Mouse (Mus musculus) layer of hippocampus, adult 2 months (tissue): ENCODE data around the gene Nme6. TPM values are rescaled to one million over a fixed set of nuclear protein-coding genes. Genes with fewer than 3 reads are reported as not detected.
"Not testable (repeated sequence)": the region's sequence is repeated elsewhere in the genome, so short reads cannot be mapped to it uniquely, and the experiment has no call there.

ENCODE experiments used
- DNase-seq, 2 experiments: peaks; one replicate each; pipeline ENCODE4 v3.0.0; 2022; ENCODE audit warnings: low spot score in 2 of 2
- H3K27ac ChIP-seq: fragments of 200-600 bp; 2 replicates; pipeline ENCODE4 v1.8.1; 2022
- H3K4me3 ChIP-seq: fragments of 200-600 bp; 2 replicates; pipeline ENCODE4 v1.8.1; 2022; ENCODE audit warnings: mild to moderate bottlenecking
- CTCF ChIP-seq: fragments of 200-600 bp; conservative IDR thresholded peaks from 2 replicates; pipeline ENCODE4 v1.8.1; 2022; ENCODE audit warnings: antibody characterized with exemption, mild to moderate bottlenecking, moderate library complexity
- long read RNA-seq, 2 experiments: library from polyadenylated mRNA; stranded (forward); transcript quantifications; one replicate each; pipeline ENCODE4 v2.0.0; 2021; ENCODE audit warnings: borderline mapping rate in 2 of 2
- total RNA-seq, 2 experiments: library from RNA; stranded (reverse); gene quantifications; 2 replicates each; pipeline ENCODE4 v1.2.3; 2021

Nme6 gene
- total RNA-seq = 10 to 100 TPM; 12.0 to 12.2 TPM
- long read RNA-seq, experiment 1, partial matches to known transcripts = 0 of 7 reads
- long read RNA-seq, experiment 1, other reads (novel, unspliced or antisense) = 2 of 7 reads
- long read RNA-seq, experiment 2, partial matches to known transcripts = 1 of 6 reads
- long read RNA-seq, experiment 2, other reads (novel, unspliced or antisense) = 2 of 6 reads

- H3K27ac ChIP-seq = peak within 1 kb of the TSS; percentile 93
- peak within 1 kb of the TSS; percentile 77 for H3K4me3 ChIP-seq
- DNase-seq = peak; percentile 73 to 83
- peak; percentile 94 for TF ChIP-seq CTCF
Observed at GRCm38 (mm10) chr9:109832391-109833087, at the start of gene Nme6. Gene Nme6, plus strand, starts transcription at chr9:109832749.

- H3K4me3 ChIP-seq, DNase-seq, H3K27ac ChIP-seq: not testable (repeated sequence)
Observed at GRCm38 (mm10) chr9:109790570-109790969, 42.0 kb upstream of the Nme6 start, which contains the start of gene Fbxw27. Gene Fbxw27, minus strand, starts transcription at chr9:109790670.

DNA sequence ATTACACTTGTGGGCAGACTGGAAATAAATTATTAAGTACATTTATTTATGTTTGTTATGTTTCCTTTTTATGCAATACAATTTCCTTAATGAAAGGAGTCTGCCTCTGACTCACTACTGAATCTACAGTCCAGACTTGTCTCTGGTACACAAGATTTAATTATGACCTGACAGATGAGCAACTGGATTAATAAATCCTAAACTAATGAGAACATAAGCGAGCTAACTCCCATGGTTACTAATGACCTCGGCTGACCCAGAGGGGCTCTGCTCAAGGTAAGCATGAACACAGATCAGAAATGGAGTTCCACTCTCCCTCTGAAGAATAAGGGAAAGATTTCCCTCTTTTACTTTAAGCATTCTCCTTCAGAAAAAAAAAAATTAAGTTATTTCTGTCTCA, 37.3 kb upstream of the Nme6 start:
- H3K4me3 ChIP-seq = no peak overlapping the region
- no peak overlapping the region for H3K27ac ChIP-seq
- no peak for TF ChIP-seq CTCF
- DNase-seq = no peak

DNA sequence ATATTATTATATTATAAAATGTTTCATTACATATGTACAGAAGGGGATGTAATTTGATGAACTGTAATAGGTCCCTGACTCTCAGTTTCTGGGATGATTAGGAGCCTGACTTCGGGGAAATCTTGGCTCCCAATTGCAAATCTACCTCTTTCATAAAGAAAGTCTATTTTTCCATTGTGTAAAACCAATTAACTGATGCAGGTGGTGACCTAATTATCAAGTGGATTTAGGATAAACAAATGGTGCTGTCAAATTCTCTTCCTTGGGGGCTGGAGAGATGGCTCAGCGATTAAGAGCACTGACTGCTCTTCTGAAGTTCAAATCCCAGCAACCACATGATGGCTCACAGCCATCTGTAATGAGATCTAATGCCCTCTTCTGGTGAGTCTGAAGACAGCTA, 36.7 kb upstream of the Nme6 start:
- TF ChIP-seq CTCF = no peak; the same call in 1 of the 2 replicates
- no peak overlapping the region for H3K4me3 ChIP-seq
- no peak overlapping the region for H3K27ac ChIP-seq
- DNase-seq = no peak

DNA sequence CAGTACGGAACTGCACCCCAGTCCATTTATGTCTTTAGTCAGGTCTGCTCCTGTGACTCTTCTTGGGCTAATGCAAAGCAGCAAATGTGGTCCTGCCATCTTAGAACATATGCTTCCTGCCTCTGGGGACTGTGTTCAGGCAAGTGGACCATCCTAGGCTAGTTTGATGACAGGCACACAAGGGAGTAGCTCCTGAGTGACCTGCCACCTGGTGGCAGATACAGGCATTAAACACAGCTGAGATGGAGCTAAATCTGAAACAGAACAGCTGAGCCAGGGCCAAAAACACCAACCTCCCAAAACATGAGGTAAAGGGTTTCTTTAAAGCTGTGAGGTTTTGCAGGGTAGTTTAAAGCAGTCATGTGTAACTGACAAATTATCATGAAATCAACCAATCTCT, 34.5 kb upstream of the Nme6 start:
- Histone ChIP-seq H3K27ac (no peak overlapping the region), H3K4me3 (no peak overlapping the region)
- TF ChIP-seq CTCF = peak; percentile 72
- DNase-seq = peak in 1 of 2 experiments; percentile 10

DNA sequence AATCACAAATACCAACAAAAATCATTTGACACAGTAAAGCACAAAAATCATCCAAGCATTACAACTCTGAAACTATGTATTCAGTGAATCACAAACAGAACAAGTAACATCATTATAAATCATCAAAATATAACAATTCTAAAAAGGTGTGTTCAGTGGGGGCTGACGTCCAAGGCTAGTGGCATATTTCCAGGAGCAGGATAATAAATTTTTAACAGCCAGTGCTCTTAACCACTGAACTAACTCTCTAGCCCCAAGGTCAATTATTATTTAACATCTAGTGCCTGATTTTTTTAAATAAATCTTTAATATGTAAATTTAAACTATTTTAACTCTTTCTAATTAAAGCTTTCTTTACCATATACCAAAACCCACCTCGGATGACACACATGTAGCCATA, 27.0 kb upstream of the Nme6 start:
- DNase-seq, H3K27ac ChIP-seq, H3K4me3 ChIP-seq: not testable (repeated sequence)

GRCm38 (mm10) chr9:109806260-109806659, 26.3 kb upstream of the Nme6 start:
- no peak for TF ChIP-seq CTCF
- Histone ChIP-seq H3K4me3 (no peak overlapping the region), H3K27ac (no peak overlapping the region)
- DNase-seq = no peak

DNA sequence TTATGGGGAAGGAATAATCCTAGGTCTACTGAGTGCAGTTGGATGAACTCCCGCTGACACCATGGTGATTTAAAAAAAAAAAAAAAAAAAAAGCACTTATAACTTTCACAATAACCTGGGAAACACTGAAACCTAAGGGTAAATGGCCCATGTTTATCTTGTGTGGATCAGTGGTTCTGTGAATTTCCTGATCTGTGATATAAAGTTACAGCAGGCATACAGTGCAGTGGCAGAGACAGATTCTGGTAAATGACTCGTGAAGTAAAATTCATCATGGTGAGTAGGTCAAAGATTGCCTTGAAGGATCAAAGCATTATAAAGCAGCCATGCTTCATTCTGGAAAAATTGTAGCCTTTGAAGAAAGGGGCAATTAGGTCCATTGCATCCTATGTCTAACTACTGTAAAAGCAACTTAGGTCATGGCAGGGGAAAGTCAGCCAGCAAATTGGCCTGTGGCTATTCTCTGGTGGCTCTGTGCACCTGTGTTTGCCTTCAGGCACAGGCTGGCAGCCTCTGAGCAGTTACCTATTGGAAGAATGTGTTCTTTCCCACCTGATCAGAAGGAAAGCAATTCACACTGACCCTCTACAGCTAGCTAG, 25.8 kb upstream of the Nme6 start:
- H3K27ac ChIP-seq = no peak overlapping the region
- TF ChIP-seq CTCF = no peak
- H3K4me3 ChIP-seq = no peak overlapping the region
- no peak for DNase-seq

- no peak for TF ChIP-seq CTCF
- Histone ChIP-seq H3K4me3 (no peak overlapping the region), H3K27ac (no peak overlapping the region)
- no peak for DNase-seq
Observed at GRCm38 (mm10) chr9:109807898-109808297, 24.7 kb upstream of the Nme6 start.

- H3K4me3 ChIP-seq = no peak within 1 kb of the TSS
- no peak for DNase-seq
- no peak within 1 kb of the TSS for H3K27ac ChIP-seq
- TF ChIP-seq CTCF = no peak
Observed at GRCm38 (mm10) chr9:109811980-109812379, 20.6 kb upstream of the Nme6 start, which contains the start of gene Spink8. Gene Spink8, plus strand, starts transcription at chr9:109812280.

DNA sequence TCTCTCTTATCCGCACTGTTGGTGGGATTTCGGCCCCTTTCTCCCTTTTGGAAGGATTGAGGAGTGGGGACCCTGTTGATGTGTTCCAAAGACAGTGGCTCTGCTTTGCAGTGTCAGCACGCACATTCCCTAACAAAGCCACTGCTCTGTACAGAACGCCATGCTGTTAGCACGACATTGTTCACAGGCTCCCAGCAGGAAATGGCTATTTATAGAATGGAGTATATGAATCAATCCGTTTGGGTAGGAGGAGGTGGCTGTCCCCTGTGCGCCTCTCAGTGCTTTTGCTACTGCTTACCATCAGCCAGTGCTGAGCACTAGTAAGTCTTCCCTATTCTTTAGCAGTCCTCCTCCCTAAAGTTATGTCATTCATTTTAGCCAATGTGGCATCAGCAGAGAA, 19.1 kb upstream of the Nme6 start:
- TF ChIP-seq CTCF = no peak
- Histone ChIP-seq H3K4me3 (no peak overlapping the region), H3K27ac (peak overlapping the region; percentile 55; the same call in 1 of the 2 replicates)
- DNase-seq = peak in 1 of 2 experiments; percentile 7

GRCm38 (mm10) chr9:109816341-109816740, 16.2 kb upstream of the Nme6 start:
- Histone ChIP-seq H3K4me3 (peak overlapping the region; percentile 32), H3K27ac (peak overlapping the region; percentile 77)
- DNase-seq = peak; percentile 19 to 72
- no peak for TF ChIP-seq CTCF

- DNase-seq = no peak
- Histone ChIP-seq H3K4me3 (no peak overlapping the region), H3K27ac (no peak overlapping the region)
- TF ChIP-seq CTCF = no peak
Observed at GRCm38 (mm10) chr9:109825739-109826138, 6.8 kb upstream of the Nme6 start.

- TF ChIP-seq CTCF = no peak
- Histone ChIP-seq H3K4me3 (no peak overlapping the region), H3K27ac (no peak overlapping the region)
- no peak for DNase-seq
Observed at GRCm38 (mm10) chr9:109826181-109826580, 6.4 kb upstream of the Nme6 start.
